25 mouse cellular contexts compared by ENCODE assay signal in the genomic region with DNA sequence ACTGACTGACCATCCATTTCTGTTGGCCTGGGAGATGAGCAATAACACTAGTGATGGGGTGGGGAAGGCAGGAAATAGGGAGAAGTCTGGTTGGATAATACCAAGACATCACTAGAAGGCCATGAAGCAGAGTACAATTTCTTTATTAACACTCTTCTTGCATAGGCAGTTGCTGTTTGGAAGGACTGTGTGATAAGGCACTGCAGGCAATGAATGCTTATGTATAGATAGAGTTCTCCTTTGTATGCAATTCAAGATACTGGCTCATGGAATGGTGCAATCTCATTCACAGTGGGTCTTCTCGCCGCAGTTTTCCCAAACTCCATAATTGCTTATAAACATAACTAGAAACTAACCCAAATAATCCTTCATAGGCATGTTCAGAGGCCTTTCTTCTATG.
"Had no signal": no experiment of that assay in that cellular context is flagged by ENCODE, and none has a peak within 500 bp of the region (broad histone marks: within the 10 kb centered on the region; RNA-seq: fewer than 3 reads in every experiment).

No protein-coding gene starts in this region.

- DNase-seq: gastrocnemius, adult 2 months; gastrocnemius, postnatal 10 days; gastrocnemius, postnatal 25 days; heart, adult 2 months; heart, postnatal 14 days; heart, postnatal 4 days; kidney, adult 11 months; kidney, adult 2 months; kidney, adult 9 months; kidney, postnatal 10 days; kidney, postnatal 25 days; kidney, postnatal 4 days; liver had no signal

- H3K4me1 ChIP-seq: heart, embryonic 13.5 days; heart, embryonic 15.5 days; hindbrain, embryonic 10.5 days; hindbrain, embryonic 13.5 days; hindbrain, embryonic 15.5 days; limb, embryonic 10.5 days; limb, embryonic 12.5 days had no signal

- ATAC-seq: hindbrain, postnatal 0 days; intestine, embryonic 16.5 days had no signal

- H3K4me3 ChIP-seq: gastrocnemius, adult 2 months; heart, adult 2 months; heart, embryonic 13.5 days; heart, embryonic 15.5 days; hindbrain, embryonic 10.5 days; hindbrain, embryonic 13.5 days; hindbrain, embryonic 15.5 days; layer of hippocampus, adult 2 months; left cerebral cortex, adult 2 months; limb, embryonic 10.5 days; limb, embryonic 12.5 days had no signal

- H3K9ac ChIP-seq: heart, embryonic 13.5 days; heart, embryonic 15.5 days; hindbrain, embryonic 13.5 days; hindbrain, embryonic 15.5 days; limb, embryonic 12.5 days had no signal

- H3K27ac ChIP-seq: gastrocnemius, adult 2 months; heart, adult 2 months; heart, embryonic 13.5 days; heart, embryonic 15.5 days; hindbrain, embryonic 10.5 days; hindbrain, embryonic 13.5 days; hindbrain, embryonic 15.5 days; hindbrain, postnatal 0 days; layer of hippocampus, adult 2 months; left cerebral cortex, adult 2 months; limb, embryonic 10.5 days; limb, embryonic 12.5 days had no signal

- H3K36me3 ChIP-seq: heart, embryonic 13.5 days; heart, embryonic 15.5 days; hindbrain, embryonic 10.5 days; hindbrain, embryonic 13.5 days; hindbrain, embryonic 15.5 days; limb, embryonic 10.5 days; limb, embryonic 12.5 days had no signal

- H3K4me2 ChIP-seq: heart, embryonic 11.5 days; heart, embryonic 13.5 days; heart, embryonic 15.5 days; hindbrain, embryonic 13.5 days; hindbrain, embryonic 15.5 days; limb, embryonic 12.5 days had no signal

- H3K9me3 ChIP-seq: heart, embryonic 13.5 days; heart, embryonic 15.5 days; hindbrain, embryonic 10.5 days; hindbrain, embryonic 13.5 days; hindbrain, embryonic 15.5 days; limb, embryonic 10.5 days; limb, embryonic 12.5 days had no signal

- H3K27me3 ChIP-seq: heart, embryonic 13.5 days; heart, embryonic 15.5 days; hindbrain, embryonic 13.5 days; hindbrain, embryonic 15.5 days; limb, embryonic 12.5 days had no signal
